Mouse (Mus musculus): ENCODE data around the gene Cdrt4.

Cdrt4 gene

DNA sequence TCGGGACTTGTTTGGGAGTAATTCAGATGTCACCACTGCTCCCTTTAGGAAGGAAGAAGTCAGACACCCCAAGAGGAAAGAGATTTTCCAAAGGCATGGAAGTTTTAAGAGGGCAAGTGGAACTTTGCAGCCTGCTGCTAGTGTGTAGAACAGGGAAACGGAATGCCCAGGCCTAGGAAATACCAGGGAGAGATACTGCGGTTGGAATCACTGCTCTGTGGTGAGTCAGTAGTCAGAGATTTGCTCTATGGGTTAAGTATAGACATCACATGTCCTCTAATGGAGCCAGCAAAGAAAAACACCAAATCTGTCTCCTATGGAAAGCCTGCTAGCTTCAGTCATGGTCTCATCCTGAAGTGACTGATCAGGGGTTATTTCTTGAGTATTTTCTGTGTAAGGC, 10.8 kb upstream of the Cdrt4 start:
- no peak for DNase-seq (ENCODE audit: low spot score in 2 of 2)

DNA sequence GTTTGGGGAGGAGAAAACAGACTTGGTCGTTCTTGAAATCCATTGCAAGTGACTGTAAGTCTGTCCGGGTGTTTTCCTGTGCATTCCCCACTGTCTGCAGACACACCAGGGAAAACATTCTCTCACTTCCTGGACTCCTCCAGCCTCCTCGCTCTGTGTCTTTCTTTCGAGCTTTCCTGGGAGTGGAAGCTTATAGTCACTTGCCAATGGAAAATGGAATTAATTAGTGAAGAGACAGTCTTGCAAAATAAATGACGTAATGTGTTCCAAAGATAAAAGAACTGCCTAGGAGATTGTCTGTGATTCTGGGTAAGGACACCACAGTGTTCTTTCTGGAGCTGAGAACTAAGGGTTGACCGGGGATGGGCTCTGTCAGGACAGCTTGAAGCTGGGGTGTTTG, 7.5 kb upstream of the Cdrt4 start:
- DNase-seq (ENCODE audit: low spot score in 2 of 2): no peak

DNA sequence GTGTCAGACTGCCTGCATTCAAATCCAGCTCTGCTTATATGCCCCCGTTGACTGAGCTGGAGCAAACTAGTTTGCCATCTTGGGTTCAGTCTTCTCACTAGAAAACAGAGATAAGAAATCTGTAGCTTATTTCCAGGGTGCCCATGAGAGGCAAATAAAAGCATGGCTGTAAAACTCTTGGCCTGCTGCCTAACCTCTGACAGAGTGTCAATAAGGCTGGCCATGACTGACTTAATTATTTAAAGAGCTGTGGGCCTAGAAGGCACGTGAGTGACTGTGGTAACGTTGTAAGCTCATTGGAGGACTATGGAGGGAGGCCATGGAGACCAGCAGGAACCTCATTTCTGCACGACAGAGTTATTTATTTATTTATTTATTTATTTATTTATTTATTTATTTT, 5.5 kb upstream of the Cdrt4 start:
- DNase-seq (ENCODE audit: low spot score in 2 of 2): no peak

DNA sequence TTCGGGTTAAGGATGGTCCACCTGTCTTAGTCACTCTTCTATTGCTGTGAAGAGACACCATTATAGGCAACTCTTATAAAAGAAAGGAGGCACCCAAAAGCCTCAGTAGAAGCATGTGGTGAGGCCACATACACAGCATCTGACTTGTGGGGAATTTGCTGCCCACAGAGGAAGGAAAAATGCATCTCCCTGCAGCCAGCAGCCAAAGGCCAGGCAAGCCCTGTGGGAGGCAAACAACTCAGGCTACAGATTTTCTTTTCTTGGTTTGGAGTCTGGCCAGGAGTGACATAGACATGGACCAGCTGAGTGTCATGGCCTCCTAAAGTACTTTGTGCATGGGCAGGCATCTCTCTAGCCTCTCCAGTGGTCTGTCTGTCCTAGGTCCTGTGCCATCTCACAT, 1.4 kb upstream of the Cdrt4 start:
- no peak for DNase-seq (ENCODE audit: low spot score in 2 of 2)

DNA sequence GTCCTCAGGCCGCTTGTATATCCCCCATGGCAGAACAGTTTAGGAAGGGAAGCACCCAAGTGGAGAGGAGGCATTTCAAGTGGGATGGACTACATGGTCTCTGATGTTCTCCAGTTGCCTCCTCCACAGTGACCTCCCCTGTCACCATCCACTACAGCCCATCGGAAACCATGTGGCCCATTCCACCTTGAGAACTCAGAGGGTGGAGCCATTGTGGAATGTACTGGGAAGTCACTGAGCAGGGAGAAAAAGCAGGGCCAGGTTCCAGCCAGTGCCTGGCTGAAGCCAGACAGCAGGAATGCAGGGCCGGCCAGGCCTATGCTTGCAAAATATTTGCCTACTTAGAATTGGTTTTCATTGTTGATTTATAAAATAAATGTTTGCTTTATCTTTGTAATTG, 3.8 kb downstream of the Cdrt4 start:
- DNase-seq (ENCODE audit: low spot score in 2 of 2): no peak

DNA sequence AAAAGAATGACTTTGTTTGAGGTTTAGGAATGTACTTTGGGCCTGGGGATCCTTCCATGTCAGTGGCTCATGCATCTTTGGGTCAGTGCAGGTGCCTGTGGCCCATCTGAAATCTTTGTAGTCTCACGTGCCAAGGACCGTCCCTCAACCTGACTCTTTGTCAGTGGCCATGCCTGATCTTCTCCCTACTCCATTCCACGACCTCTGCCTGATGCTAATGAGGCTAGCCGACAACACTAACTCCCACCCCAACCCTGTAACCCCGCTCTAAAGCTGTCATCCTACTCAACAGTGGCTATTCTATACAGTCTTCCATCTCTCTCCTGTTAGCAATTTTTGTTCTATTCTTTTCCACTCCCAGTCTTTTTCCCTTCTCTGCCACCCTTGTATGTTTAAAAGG, 4.2 kb downstream of the Cdrt4 start:
- DNase-seq (ENCODE audit: low spot score in 2 of 2): no peak

DNA sequence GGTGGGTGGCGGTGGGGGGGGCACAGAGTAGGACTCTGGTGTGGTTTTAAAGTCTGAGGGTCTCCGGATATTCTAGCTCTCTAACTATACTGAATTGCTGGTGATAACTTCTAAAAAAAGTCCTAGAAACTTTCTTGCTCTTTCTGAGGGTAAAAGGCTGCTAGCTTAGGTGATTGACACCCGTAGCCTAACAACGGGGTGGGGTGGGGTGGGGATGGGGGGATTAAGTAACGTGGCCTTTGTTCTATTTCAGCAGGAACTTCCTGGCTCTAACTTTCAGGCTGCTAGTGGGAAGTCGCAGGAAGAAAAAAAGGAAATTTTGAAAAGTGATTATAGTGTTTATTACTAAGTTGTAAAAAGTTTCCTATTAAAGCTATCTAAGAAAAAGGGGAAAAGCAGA, 4.8 kb downstream of the Cdrt4 start:
- DNase-seq (ENCODE audit: low spot score in 2 of 2): no peak

DNA sequence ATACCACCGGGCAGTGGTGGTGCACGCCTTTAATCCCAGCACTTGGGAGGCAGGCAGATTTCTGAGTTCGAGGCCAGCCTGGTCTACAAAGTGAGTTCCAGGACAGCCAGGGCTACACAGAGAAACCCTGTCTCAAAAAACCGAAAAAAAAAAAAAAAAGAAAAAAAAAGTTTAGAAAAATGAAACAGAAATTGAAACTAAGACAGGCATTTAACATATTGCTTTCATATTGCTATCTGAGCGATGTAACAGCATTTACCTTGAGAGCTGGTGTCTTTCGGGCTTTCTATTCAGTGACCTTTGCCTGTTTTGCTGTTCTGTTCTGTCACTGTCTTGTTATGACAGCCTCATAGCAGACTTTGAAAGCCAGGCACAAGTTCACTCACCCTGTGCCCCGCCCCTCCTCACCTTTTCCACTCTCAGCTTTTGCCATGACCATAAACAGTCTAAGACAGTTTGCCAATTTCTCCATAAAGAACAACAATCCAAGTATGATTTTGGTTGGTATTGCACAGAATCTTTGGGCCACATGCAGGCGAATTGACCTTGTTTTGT, 6.7 kb downstream of the Cdrt4 start:
- DNase-seq (ENCODE audit: low spot score in 2 of 2): no peak

DNA sequence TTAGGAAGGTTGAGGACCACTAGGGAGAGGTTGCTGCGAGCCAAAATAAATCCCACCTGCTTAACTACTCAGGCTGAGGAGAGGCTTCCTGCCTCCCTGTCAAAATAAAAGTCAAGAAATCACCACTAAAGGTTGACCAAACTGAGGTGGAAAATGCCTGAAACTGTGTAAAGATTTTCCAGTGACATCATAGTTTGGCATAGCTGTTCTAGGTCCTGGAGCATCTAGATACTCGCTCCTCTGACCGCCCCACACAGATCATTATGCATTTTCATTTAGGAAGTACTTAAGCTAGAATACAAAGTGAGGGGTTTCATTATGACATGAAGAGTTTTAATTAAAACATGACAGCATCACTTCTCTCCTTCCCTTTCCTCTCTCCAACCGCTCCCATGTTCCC, 12.3 kb downstream of the Cdrt4 start:
- no peak for DNase-seq (ENCODE audit: low spot score in 2 of 2)

DNA sequence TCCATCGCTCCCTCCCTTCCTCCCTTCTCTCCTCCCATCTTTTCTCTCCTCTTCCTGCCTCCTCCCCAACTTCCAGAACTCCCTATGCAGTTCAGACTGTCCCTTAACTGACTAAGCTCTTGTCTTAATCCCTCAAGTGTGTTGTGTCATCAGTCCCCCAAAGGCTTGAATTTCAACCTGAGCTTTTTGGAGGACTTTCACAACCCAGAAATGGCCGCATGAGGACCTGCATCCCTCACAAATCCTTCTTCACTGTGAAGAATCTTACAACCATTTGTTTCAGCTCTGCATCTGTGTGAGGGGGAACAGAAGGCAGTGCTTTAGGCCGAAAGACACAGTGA, 15.4 kb downstream of the Cdrt4 start:
- no peak for DNase-seq (ENCODE audit: low spot score in 2 of 2)

DNA sequence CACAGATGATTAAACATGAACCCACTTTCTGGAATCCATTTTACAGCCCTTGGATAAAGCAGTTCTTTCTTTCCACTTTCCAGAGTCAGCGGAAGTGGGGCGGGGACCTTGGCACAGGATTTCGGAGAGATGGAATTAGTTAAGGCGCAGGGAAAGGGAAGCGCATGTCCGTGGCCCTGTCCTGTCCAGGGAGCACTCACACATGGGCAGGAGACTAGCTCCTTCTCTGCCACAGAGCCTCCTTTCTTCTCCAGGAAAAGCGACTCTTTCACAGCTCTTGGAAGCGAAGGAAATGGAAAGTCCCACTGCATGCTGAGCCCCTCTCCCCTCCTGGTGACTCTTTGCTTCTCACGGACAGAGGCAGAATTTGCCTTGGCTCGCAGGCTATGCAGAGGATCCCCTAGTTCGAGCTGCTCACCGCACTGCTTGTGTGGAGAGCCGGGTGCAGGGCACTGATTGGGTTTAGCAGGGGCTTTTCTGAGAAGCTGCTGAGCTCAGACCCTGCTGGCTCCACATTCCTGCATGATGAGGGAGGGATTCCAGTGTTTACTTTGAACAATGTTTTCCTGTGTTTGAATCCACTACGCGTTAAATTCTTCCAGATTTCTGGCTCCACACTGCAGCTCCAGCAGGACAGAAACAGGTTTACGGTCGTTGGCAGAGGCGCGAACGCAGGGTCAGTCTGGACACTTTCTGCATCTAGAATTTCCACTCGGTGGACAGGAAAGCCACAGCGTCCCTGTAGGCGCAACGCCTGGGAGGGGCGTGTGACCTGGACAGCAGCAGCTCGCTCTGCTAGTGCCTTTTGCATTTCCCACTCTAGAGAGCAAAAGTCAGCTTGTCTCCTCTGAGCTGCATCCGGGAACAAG, 16.0 kb downstream of the Cdrt4 start:
- peak; percentile 32 to 50 for DNase-seq (ENCODE audit: low spot score in 2 of 2)

DNA sequence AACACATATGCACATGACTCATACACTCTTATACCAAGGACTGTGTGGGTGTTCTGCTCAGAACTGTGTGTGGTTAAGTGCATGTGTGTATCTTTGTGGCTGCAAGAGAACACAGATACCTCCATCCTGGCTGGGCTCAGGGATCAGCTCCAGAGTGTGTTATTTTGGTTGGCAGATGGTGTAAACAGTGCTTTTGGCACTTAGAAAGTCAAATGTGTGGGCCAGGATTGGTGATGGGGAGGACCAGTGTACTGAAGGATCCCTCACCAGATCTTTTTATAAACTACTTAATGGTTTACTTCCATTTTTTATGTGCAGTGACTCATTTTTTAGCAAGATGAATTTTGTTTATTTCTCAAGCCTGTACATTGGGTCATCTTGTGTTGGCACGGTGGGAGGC, 26.2 kb downstream of the Cdrt4 start:
- DNase-seq (ENCODE audit: low spot score in 2 of 2): no peak

DNA sequence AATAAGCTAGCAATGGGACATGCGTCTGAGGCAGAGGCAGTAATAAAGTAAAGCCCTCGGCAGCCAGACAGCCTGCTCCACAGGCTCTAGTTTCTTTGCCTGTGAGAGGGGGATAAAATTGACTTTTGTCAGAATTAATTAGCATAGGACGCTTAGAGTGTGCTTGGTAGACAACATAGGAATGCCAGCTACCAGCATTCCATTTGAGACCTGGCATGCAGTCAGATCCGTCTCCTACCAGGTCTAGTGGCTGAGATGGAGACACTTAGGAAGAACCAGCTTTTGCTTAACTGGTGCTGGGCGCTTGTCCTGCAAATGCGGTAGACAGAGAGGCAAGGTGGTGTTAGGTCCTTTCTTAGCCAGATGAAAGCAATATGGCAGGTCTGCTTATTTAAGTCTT, 27.9 kb downstream of the Cdrt4 start:
- no peak for DNase-seq (ENCODE audit: low spot score in 2 of 2)

DNA sequence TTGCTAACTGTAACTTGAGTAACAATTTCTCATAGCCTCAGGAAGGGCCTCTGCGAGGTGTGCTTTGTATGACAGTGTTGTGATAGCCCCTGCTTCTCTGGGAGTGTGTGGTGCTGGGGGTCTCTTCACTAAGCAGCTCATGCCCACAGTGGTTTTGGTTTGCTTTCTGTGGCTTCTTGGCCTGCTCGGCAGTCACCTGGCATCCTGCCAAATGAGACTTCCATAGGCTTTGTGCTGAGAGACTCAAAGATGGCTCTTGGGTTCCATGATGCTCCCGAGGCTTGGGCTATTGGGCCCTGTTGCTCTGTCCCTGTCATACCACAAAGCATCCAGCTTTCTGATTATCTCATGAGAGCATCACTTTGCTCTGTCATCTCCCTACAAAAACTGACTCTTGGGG, 30.7 kb downstream of the Cdrt4 start:
- no peak for DNase-seq (ENCODE audit: low spot score in 2 of 2)

DNA sequence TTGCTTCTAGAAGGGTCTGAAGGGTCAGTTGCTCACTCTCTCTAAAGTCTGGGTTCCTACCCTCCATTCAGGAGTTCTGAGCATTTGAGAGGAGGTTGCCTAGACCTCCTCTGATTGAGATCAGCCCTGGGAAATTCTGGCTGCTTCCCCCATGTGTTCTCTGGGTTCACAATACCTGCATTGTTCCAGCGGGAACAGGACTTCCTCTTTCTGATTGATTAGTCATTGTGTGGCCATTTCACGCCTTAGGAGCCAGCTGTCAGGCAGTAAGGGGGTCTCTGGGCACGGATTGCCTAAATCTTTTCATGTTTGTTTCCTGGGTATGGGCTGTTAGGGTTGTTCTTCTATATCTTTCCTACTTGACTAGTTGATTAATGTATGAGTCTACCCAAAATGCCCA, 32.8 kb downstream of the Cdrt4 start:
- DNase-seq (ENCODE audit: low spot score in 2 of 2): no peak

DNA sequence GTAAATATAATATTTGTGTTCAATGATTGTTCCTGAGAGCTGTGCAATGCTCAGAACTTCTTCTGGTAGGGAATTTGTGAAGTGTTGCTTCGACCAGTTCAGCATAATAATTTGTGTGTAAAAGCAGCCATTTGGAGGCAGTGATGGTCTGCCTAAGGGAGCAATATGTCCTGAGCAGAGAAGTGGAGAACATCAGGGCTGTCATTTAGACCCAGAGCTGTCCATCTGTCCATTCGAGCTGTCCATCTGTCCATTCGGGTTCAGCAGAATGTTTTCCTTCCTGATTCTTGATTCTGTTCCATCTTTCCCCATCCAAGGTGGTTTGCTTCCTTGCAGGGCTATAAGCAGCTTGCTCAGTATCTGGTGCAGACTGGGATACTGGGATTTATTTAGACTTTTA, 33.4 kb downstream of the Cdrt4 start:
- no peak for DNase-seq (ENCODE audit: low spot score in 2 of 2)

DNA sequence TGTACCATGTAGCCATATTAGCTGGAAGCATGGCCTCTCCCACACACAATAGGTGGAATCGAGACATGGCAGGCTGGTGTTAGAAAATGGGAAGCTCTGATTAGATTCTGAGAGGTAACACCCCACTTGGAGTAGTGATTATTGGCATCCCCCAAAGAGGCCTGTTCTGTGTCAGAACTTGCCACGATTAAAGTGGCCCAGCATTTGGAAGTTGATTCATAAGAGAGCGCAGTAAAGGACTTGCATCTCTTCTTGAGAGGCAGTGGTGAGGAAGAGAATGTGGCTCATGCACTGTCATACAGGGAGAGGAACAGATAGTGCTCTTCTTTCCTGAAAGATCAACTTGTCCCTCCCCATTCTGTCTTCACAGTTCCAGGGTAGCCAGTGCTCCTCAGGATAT, 34.1 kb downstream of the Cdrt4 start:
- no peak for DNase-seq (ENCODE audit: low spot score in 2 of 2)

DNA sequence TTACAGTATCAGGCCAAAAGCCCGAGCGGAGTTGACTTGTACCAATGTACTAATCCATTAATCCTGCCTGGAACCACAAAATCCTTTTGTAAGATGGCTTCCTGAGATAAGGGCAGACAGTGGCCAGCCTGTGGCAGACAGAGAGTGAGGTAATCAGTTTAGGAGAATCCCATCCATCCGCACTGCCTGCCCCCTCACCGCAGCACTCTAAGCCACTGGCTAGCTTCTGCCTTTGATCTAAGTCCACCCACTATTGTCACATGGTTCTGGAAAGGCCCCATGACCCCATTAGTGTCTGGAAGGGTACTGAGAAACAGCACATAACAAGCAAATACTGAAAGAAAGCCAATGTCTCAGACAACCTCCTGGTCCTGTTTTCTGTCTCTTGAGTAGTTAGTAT, 35.6 kb downstream of the Cdrt4 start:
- DNase-seq (ENCODE audit: low spot score in 2 of 2): no peak

DNA sequence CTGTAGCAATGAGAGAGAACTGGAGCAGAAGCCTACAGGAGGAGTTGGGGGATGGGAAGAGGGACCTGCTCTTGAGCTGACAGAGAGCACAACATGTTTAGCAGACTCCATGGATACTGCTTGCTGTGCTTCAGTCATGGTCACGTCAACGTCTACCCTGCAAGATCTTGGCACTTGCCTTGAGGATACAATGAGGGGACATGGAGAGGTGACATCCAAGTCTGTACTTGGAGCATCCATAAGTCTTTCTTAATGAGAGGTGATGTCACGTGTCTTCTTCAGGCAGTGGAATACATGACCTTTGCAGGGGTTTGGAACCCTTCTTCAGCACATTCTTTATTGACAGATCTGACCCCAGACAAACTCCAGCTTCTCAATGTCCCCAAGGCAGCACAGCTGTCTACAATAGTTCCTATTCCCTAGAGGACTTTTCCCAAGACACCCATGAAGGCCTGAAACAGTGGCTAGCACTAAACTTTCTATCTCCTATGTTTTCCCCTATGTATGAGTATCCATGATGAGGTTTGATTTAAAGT, 39.2 kb downstream of the Cdrt4 start:
- DNase-seq (ENCODE audit: low spot score in 2 of 2): no peak

DNA sequence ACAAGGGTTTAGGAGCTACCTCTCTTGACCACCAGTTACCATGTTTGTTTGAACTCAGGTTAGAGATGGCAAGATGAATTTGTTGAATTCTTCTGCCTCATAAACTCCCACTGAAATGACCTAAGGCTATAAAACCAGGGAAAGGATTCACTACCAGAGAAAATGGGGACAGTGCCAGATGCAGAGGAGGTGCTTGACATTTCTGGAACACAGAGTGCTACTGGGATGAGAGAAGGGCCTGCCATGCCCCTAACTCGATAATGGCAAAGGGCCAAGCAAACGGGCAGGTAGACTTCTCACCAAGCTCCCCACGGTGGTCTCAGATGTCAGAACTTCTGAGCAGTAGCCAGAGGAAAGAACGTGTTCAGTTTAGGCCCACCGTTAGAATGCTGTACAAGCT, 39.8 kb downstream of the Cdrt4 start:
- DNase-seq (ENCODE audit: low spot score in 2 of 2): no peak

DNA sequence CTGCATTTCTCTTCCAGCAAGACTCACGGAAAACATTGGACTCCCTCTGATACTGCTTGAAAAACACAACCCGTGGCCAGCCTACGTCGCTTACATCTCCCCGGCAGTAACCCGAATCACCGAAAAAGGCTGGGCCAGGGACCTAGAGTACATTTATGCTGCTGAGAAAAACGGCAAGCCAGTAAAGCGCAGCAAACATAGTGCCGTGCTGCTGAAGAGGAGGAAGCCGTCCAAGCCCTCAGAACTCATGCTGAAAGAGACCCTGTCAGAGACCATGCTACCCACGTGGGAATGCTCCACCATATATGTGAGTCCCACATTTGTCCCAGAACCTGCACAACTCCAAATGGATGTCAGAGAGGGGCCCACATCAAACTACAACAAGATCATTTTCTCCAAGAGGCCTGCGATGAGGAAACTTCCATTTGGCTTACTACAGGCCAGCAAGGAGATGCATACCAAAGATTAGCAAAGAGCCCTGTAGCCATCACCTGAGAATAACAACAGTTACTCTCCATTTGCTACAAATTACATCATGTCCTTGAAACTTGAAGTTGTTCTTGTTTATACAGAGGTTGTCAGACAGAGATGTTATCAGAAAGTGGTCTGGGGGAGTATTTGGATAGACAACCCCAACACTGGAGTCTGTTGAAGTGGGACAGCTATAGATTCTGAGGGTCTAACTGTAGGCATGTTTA, 41.7 kb downstream of the Cdrt4 start:
- no peak for DNase-seq (ENCODE audit: low spot score in 2 of 2)

DNA sequence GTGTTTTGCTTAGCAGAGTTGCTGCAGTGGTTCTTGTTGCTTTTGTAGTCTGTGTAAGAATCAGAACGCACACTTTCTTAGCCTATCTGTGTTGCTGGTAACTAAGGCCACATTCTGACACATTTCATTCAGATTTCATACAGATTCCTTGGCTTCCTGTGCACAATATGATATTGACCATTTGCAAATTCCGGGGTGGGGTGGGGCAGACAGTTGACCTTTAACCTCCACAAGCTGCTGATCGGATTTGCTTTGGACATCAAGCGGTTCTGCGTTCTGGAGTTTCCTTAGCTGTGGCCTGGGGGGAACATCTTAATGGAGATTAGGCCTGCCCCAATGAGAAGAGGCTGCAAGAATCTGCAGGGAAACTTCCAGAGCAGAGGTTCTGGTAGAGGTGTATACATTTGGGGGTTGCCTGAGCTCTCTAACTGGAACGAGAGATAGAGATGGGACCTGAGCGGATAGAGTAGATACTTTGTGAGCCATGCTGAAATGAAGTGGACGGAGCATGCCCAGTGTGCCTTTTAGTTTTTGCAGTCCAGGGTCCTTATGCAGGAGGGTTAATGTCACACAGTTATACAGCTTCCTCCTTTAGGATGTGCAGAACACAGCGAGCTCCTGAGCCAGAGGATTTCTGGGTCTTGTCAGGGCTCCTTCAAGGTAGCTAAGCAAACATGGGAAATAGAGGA, 44.2 kb downstream of the Cdrt4 start:
- DNase-seq (ENCODE audit: low spot score in 2 of 2): no peak
